22 mouse cellular contexts compared by ENCODE assay signal in genomic region chr4:58981421-58981820, GRCm38 (mm10). TPM values are rescaled to one million over a fixed set of nuclear protein-coding genes. Genes with fewer than 3 reads are reported as not detected.
A peak's percentile ranks its signal among the peaks of the same experiment; 100 is the strongest.
DNase-seq lines count a peak whose midpoint lies in the region; ATAC-seq and TF ChIP-seq lines count a peak whose summit lies in the region.
"Had no signal": no experiment of that assay in that cellular context is flagged by ENCODE, and none has a peak within 500 bp of the region (broad histone marks: within the 10 kb centered on the region; RNA-seq: fewer than 3 reads in every experiment).

No protein-coding gene starts in this region.

- no peaks in the 10 kb centered on the region for H3K9me3 ChIP-seq in heart, embryonic 12.5 days (replicated peaks)
- H3K9me3 ChIP-seq: embryonic facial prominence, embryonic 13.5 days; embryonic facial prominence, embryonic 15.5 days; forebrain, embryonic 10.5 days; forebrain, embryonic 12.5 days; forebrain, embryonic 15.5 days had no signal

- H3K4me1 ChIP-seq in heart, embryonic 12.5 days (replicated peaks): no peaks in the 10 kb centered on the region
- no peaks in the 10 kb centered on the region for H3K4me1 ChIP-seq in lung, adult 2 months (ENCODE audit: control insufficient read depth, insufficient read depth, low read length)

- no peak overlapping the region for H3K27ac ChIP-seq in heart, embryonic 12.5 days (ENCODE audit: poor library complexity, severe bottlenecking)
- H3K27ac ChIP-seq: embryonic facial prominence, embryonic 13.5 days; embryonic facial prominence, embryonic 15.5 days; forebrain, embryonic 10.5 days; forebrain, embryonic 12.5 days; forebrain, embryonic 15.5 days had no signal

- TF ChIP-seq CTCF in lung, adult 2 months (IDR thresholded peaks at IDR 0.05; ENCODE audit: insufficient read depth, low read length): no peak

- no peaks in the 10 kb centered on the region for H3K27me3 ChIP-seq in heart, embryonic 12.5 days (replicated peaks)
- H3K27me3 ChIP-seq: embryonic facial prominence, embryonic 13.5 days; embryonic facial prominence, embryonic 15.5 days; forebrain, embryonic 12.5 days; forebrain, embryonic 15.5 days had no signal

- no peak overlapping the region for H3K9ac ChIP-seq in heart, embryonic 12.5 days
- H3K9ac ChIP-seq: embryonic facial prominence, embryonic 13.5 days; embryonic facial prominence, embryonic 15.5 days; forebrain, embryonic 12.5 days; forebrain, embryonic 15.5 days had no signal

- H3K36me3 ChIP-seq in heart, embryonic 12.5 days: no peaks in the 10 kb centered on the region
- H3K36me3 ChIP-seq: forebrain, embryonic 10.5 days; forebrain, embryonic 12.5 days; forebrain, embryonic 15.5 days had no signal

- DNase-seq in heart, adult 11 months: peak; percentile 53
- DNase-seq in lung, adult 18-20 months: peak; percentile 18 to 27
- no peak for DNase-seq in lung, adult 2 months
- DNase-seq: adrenal gland, adult 2 months; adrenal gland, postnatal 10 days; adrenal gland, postnatal 25 days; cerebellum, adult 11 months; cerebellum, adult 18-20 months; cerebellum, adult 8-10 months; cerebellum, adult 9-11 months; cerebellum, postnatal 14 days; cerebellum, postnatal 36 days; embryo, embryonic 11 days had no signal

- no peak overlapping the region for H3K4me2 ChIP-seq in heart, embryonic 12.5 days
- H3K4me2 ChIP-seq: embryonic facial prominence, embryonic 13.5 days; embryonic facial prominence, embryonic 15.5 days; forebrain, embryonic 12.5 days; forebrain, embryonic 15.5 days had no signal

- ATAC-seq in heart, embryonic 12.5 days (ENCODE audit: insufficient number of reproducible peaks, low FRiP score): no peak
- ATAC-seq: forebrain, embryonic 15.5 days had no signal

- TF ChIP-seq POLR2A in lung, adult 2 months (IDR thresholded peaks at IDR 0.05; ENCODE audit: borderline replicate concordance, extremely low read depth, low read depth, low read length): no peak

- no peak overlapping the region for H3K4me3 ChIP-seq in heart, embryonic 12.5 days
- H3K4me3 ChIP-seq in lung, adult 2 months (replicated peaks; ENCODE audit: extremely low read depth, low read depth, low read length): no peak overlapping the region
- H3K4me3 ChIP-seq: embryonic facial prominence, embryonic 13.5 days; embryonic facial prominence, embryonic 15.5 days; erythroblast, embryonic 14.5 days; forebrain, embryonic 10.5 days; forebrain, embryonic 12.5 days; forebrain, embryonic 15.5 days had no signal

- 77% methylated on average over 6 of the region's 6 CpGs for WGBS in heart, embryonic 12.5 days
- 83% methylated on average over 6 of the region's 6 CpGs for WGBS in lung, adult 2 months

RNA-seq across cellular contexts. Expression of gene Ptgr1, which starts 5.5 kb away (rescaled TPM):
- polyA plus RNA-seq in heart, embryonic 12.5 days (2016; fragmentation: Nextera tagmentation; extraction: Ambion mirVana): 9.0 and 9.7 TPM in 2 replicates
- 6.7 and 23.7 TPM in 2 replicates for polyA plus RNA-seq in lung, adult 2 months (2012; rRNA removed)

RNA-seq across cellular contexts. Expression of gene Dnajc25, which starts 13.4 kb away (rescaled TPM):
- polyA plus RNA-seq in heart, embryonic 12.5 days (2016; fragmentation: Nextera tagmentation; extraction: Ambion mirVana): 12.3 and 14.1 TPM in 2 replicates
- polyA plus RNA-seq in lung, adult 2 months (2012; rRNA removed): 3.6 and 4.7 TPM in 2 replicates

RNA-seq across cellular contexts. Expression of gene Gm20503, which starts 21.6 kb away (rescaled TPM):
- 14.6 and 17.5 TPM in 2 replicates for polyA plus RNA-seq in heart, embryonic 12.5 days (2016; fragmentation: Nextera tagmentation; extraction: Ambion mirVana)
- polyA plus RNA-seq in lung, adult 2 months (2012; rRNA removed): 1.7 TPM in 1 of 2 replicates, not detected in the other
- polyA plus RNA-seq: adrenal gland, adult 2 months; brain, embryonic 14.5 days; C2C12; erythroblast, embryonic 14.5 days had no signal

RNA-seq across cellular contexts. Expression of gene Zkscan16, which starts 38.0 kb away (rescaled TPM):
- polyA plus RNA-seq in heart, embryonic 12.5 days (2016; fragmentation: Nextera tagmentation; extraction: Ambion mirVana): 0.38 and 0.62 TPM in 2 replicates
- polyA plus RNA-seq in lung, adult 2 months (2012; rRNA removed): not detected in 2 replicates
- polyA plus RNA-seq: adrenal gland, adult 2 months; erythroblast, embryonic 14.5 days had no signal

RNA-seq across cellular contexts. Expression of gene Gng10, which starts 53.5 kb away (rescaled TPM):
- 38.8 and 47.7 TPM in 2 replicates for polyA plus RNA-seq in heart, embryonic 12.5 days (2016; fragmentation: Nextera tagmentation; extraction: Ambion mirVana)
- polyA plus RNA-seq in lung, adult 2 months (2012; rRNA removed): 15.1 and 16.9 TPM in 2 replicates
